Mouse (Mus musculus): ENCODE results near the gene Mib2. TPM values are rescaled to one million over a fixed set of nuclear protein-coding genes. Genes with fewer than 3 reads are reported as not detected.
"Not testable (repeated sequence)": the region's sequence is repeated elsewhere in the genome, so short reads cannot be mapped to it uniquely, and the experiment has no call there.

Gene Mib2
- polyA plus RNA-seq, 1 experiment from 2014 or later, result 21.0 TPM

GRCm38 (mm10) chr4:155675991-155676390 is 7.0 kb upstream of the Mib2 start:
- Histone ChIP-seq H3K4me2 (ENCODE audit: low read length) (no peak overlapping the region), H3K4me3 (replicated peaks; ENCODE audit: low read depth, low read length) (no peak overlapping the region), H3K9ac (ENCODE audit: low read depth, low read length) (no peak overlapping the region), H3K27ac (no peak overlapping the region), H3K27me3 (ENCODE audit: insufficient read depth, low read length) (no peaks in the 10 kb centered on the region), H3K9me3 (replicated peaks; ENCODE audit: low read length) (no peaks in the 10 kb centered on the region), H3K4me1 (replicated peaks; ENCODE audit: insufficient read depth, low read length) (no peaks in the 10 kb centered on the region), H3K36me3 (ENCODE audit: insufficient read depth, low read length) (no peaks in the 10 kb centered on the region)
- 78% methylated on average over 2 of the region's 2 CpGs for WGBS
- DNase-seq (ENCODE audit: low spot score) (no peak), ATAC-seq (replicated peaks; ENCODE audit: low FRiP score, low read depth) (no peak)
- TF ChIP-seq CTCF (IDR thresholded peaks at IDR 0.05; ENCODE audit: low read depth), result peak; percentile 61

- no peak overlapping the region for H3K4me2 ChIP-seq (ENCODE audit: low read length)
- no peak overlapping the region for H3K9ac ChIP-seq (ENCODE audit: low read depth, low read length)
- H3K36me3 ChIP-seq (ENCODE audit: insufficient read depth, low read length), result no peaks in the 10 kb centered on the region
- H3K27ac ChIP-seq, result no peak overlapping the region
- no peak overlapping the region for H3K4me3 ChIP-seq (replicated peaks; ENCODE audit: low read depth, low read length)
- H3K9me3 ChIP-seq (replicated peaks; ENCODE audit: low read length), result no peaks in the 10 kb centered on the region
- no peak for TF ChIP-seq CTCF (IDR thresholded peaks at IDR 0.05; ENCODE audit: low read depth)
- ATAC-seq (replicated peaks; ENCODE audit: low FRiP score, low read depth), result no peak
- WGBS, result 54% methylated on average over 2 of the region's 2 CpGs
- H3K4me1 ChIP-seq (replicated peaks; ENCODE audit: insufficient read depth, low read length), result peaks cover 5% of the 10 kb centered on the region
- DNase-seq (ENCODE audit: low spot score), result no peak
- H3K27me3 ChIP-seq (ENCODE audit: insufficient read depth, low read length), result no peaks in the 10 kb centered on the region
These were observed 3.1 kb upstream of the Mib2 start for GRCm38 (mm10) chr4:155672082-155672481.

GRCm38 (mm10) chr4:155670236-155670635 is 1.2 kb upstream of the Mib2 start:
- H3K27ac ChIP-seq; H3K4me3 ChIP-seq (replicated peaks; ENCODE audit: low read depth, low read length); H3K4me2 ChIP-seq (ENCODE audit: low read length); H3K9ac ChIP-seq (ENCODE audit: low read depth, low read length); H3K27me3 ChIP-seq (ENCODE audit: insufficient read depth, low read length); H3K9me3 ChIP-seq (replicated peaks; ENCODE audit: low read length); H3K36me3 ChIP-seq (ENCODE audit: insufficient read depth, low read length); H3K4me1 ChIP-seq (replicated peaks; ENCODE audit: insufficient read depth, low read length); ATAC-seq (replicated peaks; ENCODE audit: low FRiP score, low read depth); DNase-seq (ENCODE audit: low spot score): not testable (repeated sequence)
- WGBS, result 79% methylated on average over 4 of the region's 4 CpGs

GRCm38 (mm10) chr4:155669598-155670075 is 639 bp upstream of the Mib2 start:
- H3K9ac ChIP-seq (ENCODE audit: low read depth, low read length), result no peak overlapping the region
- TF ChIP-seq CTCF (IDR thresholded peaks at IDR 0.05; ENCODE audit: low read depth), result no peak
- H3K27me3 ChIP-seq (ENCODE audit: insufficient read depth, low read length), result no peaks in the 10 kb centered on the region
- WGBS, result under 1% methylated on average over 8 of the region's 8 CpGs
- H3K4me2 ChIP-seq (ENCODE audit: low read length), result peak overlapping the region; percentile 82
- no peak overlapping the region; the same call in 1 of the 2 replicates for H3K27ac ChIP-seq
- peaks cover 5% of the 10 kb centered on the region for H3K4me1 ChIP-seq (replicated peaks; ENCODE audit: insufficient read depth, low read length)
- DNase-seq (ENCODE audit: low spot score) (no peak), ATAC-seq (replicated peaks; ENCODE audit: low FRiP score, low read depth) (0 out of 2 replicates have a peak, but pooled peaks have one; percentile 19)
- peak overlapping the region; percentile 95 for H3K4me3 ChIP-seq (replicated peaks; ENCODE audit: low read depth, low read length)
- no peaks in the 10 kb centered on the region for H3K9me3 ChIP-seq (replicated peaks; ENCODE audit: low read length)
- H3K36me3 ChIP-seq (ENCODE audit: insufficient read depth, low read length), result 0 out of 2 replicates have a peak, but pooled peaks cover 3% of the 10 kb centered on the region

GRCm38 (mm10) chr4:155666903-155667302 is 2.1 kb downstream of the Mib2 start:
- TF ChIP-seq CTCF (IDR thresholded peaks at IDR 0.05; ENCODE audit: low read depth), result no peak
- Histone ChIP-seq H3K4me1 (replicated peaks; ENCODE audit: insufficient read depth, low read length) (peaks cover 5% of the 10 kb centered on the region), H3K9ac (ENCODE audit: low read depth, low read length) (no peak overlapping the region), H3K36me3 (ENCODE audit: insufficient read depth, low read length) (0 out of 2 replicates have a peak, but pooled peaks cover 3% of the 10 kb centered on the region), H3K4me2 (ENCODE audit: low read length) (no peak overlapping the region), H3K9me3 (replicated peaks; ENCODE audit: low read length) (no peaks in the 10 kb centered on the region), H3K27ac (peak overlapping the region; percentile 13; the same call in 1 of the 2 replicates), H3K4me3 (replicated peaks; ENCODE audit: low read depth, low read length) (no peak overlapping the region), H3K27me3 (ENCODE audit: insufficient read depth, low read length) (no peaks in the 10 kb centered on the region)
- no peak for ATAC-seq (replicated peaks; ENCODE audit: low FRiP score, low read depth)
- DNase-seq (ENCODE audit: low spot score), result peak; percentile 57

- Histone ChIP-seq H3K4me2 (ENCODE audit: low read length) (no peak overlapping the region), H3K4me3 (replicated peaks; ENCODE audit: low read depth, low read length) (no peak overlapping the region), H3K27me3 (ENCODE audit: insufficient read depth, low read length) (no peaks in the 10 kb centered on the region), H3K4me1 (replicated peaks; ENCODE audit: insufficient read depth, low read length) (no peaks in the 10 kb centered on the region), H3K9ac (ENCODE audit: low read depth, low read length) (no peak overlapping the region), H3K27ac (no peak overlapping the region), H3K9me3 (replicated peaks; ENCODE audit: low read length) (no peaks in the 10 kb centered on the region), H3K36me3 (ENCODE audit: insufficient read depth, low read length) (peaks cover 12% of the 10 kb centered on the region; the same call in 1 of the 2 replicates)
- ATAC-seq (replicated peaks; ENCODE audit: low FRiP score, low read depth), result peak; percentile 50; the same call in 1 of the 2 replicates
- DNase-seq (ENCODE audit: low spot score), result peak; percentile 21
- TF ChIP-seq CTCF (IDR thresholded peaks at IDR 0.05; ENCODE audit: low read depth), result no peak
- WGBS, result 64% methylated on average over 12 of the region's 12 CpGs
These were observed 8.4 kb downstream of the Mib2 start for GRCm38 (mm10) chr4:155660641-155661040.

GRCm38 (mm10) chr4:155658961-155659360 is 10.0 kb downstream of the Mib2 start:
- H3K4me1 ChIP-seq (replicated peaks; ENCODE audit: insufficient read depth, low read length), result peaks cover 17% of the 10 kb centered on the region
- no peaks in the 10 kb centered on the region; the same call in 1 of the 2 replicates for H3K27me3 ChIP-seq (ENCODE audit: insufficient read depth, low read length)
- no peak overlapping the region for H3K4me2 ChIP-seq (ENCODE audit: low read length)
- no peak for TF ChIP-seq CTCF (IDR thresholded peaks at IDR 0.05; ENCODE audit: low read depth)
- no peaks in the 10 kb centered on the region for H3K9me3 ChIP-seq (replicated peaks; ENCODE audit: low read length)
- H3K27ac ChIP-seq, result no peak overlapping the region
- ATAC-seq (replicated peaks; ENCODE audit: low FRiP score, low read depth) (no peak), DNase-seq (ENCODE audit: low spot score) (no peak)
- peaks cover 12% of the 10 kb centered on the region; the same call in 1 of the 2 replicates for H3K36me3 ChIP-seq (ENCODE audit: insufficient read depth, low read length)
- H3K9ac ChIP-seq (ENCODE audit: low read depth, low read length), result no peak overlapping the region
- WGBS, result 92% methylated on average over 10 of the region's 10 CpGs
- no peak overlapping the region for H3K4me3 ChIP-seq (replicated peaks; ENCODE audit: low read depth, low read length)

Data from kidney, postnatal 0 days (tissue).